ENCODE assay signal across 27 mouse cellular contexts in the genomic region with DNA sequence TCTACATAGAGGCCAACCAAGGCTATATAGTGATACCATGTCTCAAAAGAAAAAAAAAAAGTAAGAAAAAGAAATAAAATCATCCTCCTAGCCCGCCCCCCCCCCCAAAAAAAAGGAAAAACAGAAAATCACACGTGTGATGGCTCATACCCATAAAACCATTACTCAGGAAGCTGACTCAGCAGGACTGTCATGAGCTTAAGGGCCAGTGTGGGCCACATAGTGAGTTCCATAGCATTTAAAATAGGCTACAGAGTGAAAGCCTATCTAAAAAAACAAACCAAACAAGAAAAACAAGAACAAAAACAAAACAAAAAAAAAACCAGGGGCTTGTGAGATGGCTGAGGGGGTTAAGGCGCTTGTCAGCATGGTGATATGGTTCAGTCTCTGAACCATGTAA. TPM values are rescaled to one million over a fixed set of nuclear protein-coding genes. Genes with fewer than 3 reads are reported as not detected.
A peak's percentile ranks its signal among the peaks of the same experiment; 100 is the strongest.
DNase-seq lines count a peak whose midpoint lies in the region; ATAC-seq and TF ChIP-seq lines count a peak whose summit lies in the region.
"Had no signal": no experiment of that assay in that cellular context is flagged by ENCODE, and none has a peak within 500 bp of the region (broad histone marks: within the 10 kb centered on the region; RNA-seq: fewer than 3 reads in every experiment).

No protein-coding gene starts in this region.

- H3K9ac ChIP-seq in ES-E14 (ENCODE audit: insufficient read depth, low read depth, low read length, poor library complexity, severe bottlenecking) = no peak overlapping the region
- H3K9ac ChIP-seq in intestine, embryonic 16.5 days (ENCODE audit: low read depth, low read length) = no peak overlapping the region
- H3K9ac ChIP-seq: embryonic facial prominence, embryonic 13.5 days; embryonic facial prominence, embryonic 15.5 days; forebrain, embryonic 12.5 days had no signal

- ATAC-seq in intestine, embryonic 16.5 days = no peak
- ATAC-seq: forebrain, embryonic 14.5 days; forebrain, embryonic 16.5 days had no signal

- H3K4me3 ChIP-seq in ES-E14 (ENCODE audit: insufficient read depth in 1 of 2, low read depth in 1 of 2, low read length in 2 of 2, poor library complexity in 1 of 2, severe bottlenecking in 1 of 2) (no peak overlapping the region), macrophage (ENCODE audit: inconsistent target) (no peak overlapping the region)
- no peak overlapping the region for H3K4me3 ChIP-seq in intestine, embryonic 16.5 days (ENCODE audit: low read length)
- H3K4me3 ChIP-seq: embryonic facial prominence, embryonic 13.5 days; embryonic facial prominence, embryonic 15.5 days; erythroblast, embryonic 14.5 days; forebrain, embryonic 10.5 days; forebrain, embryonic 12.5 days had no signal

- H3K79me2 ChIP-seq in macrophage (ENCODE audit: inconsistent target) = peaks cover 30% of the 10 kb centered on the region

- H3K4me2 ChIP-seq in intestine, embryonic 16.5 days (ENCODE audit: low read depth, low read length) = no peak overlapping the region
- H3K4me2 ChIP-seq: embryonic facial prominence, embryonic 13.5 days; embryonic facial prominence, embryonic 15.5 days; forebrain, embryonic 12.5 days had no signal

- in situ Hi-C loops in ES-E14 (cut with MboI; ENCODE audit: low sequenced_read_pairs in 2 of 2, unreplicated experiment in 2 of 2) = no loop called here

- no peaks in the 10 kb centered on the region for H3K9me3 ChIP-seq in ES-E14 (ENCODE audit: control insufficient read depth, insufficient read depth, low read depth, low read length)
- H3K9me3 ChIP-seq in intestine, embryonic 16.5 days (ENCODE audit: control insufficient read depth, low read length) = no peaks in the 10 kb centered on the region
- H3K9me3 ChIP-seq: embryonic facial prominence, embryonic 13.5 days; embryonic facial prominence, embryonic 15.5 days; forebrain, embryonic 10.5 days; forebrain, embryonic 12.5 days had no signal

- no peaks in the 10 kb centered on the region for H3K27me3 ChIP-seq in intestine, embryonic 16.5 days (replicated peaks; ENCODE audit: control insufficient read depth, insufficient read depth, low read length)
- H3K27me3 ChIP-seq: embryonic facial prominence, embryonic 13.5 days; embryonic facial prominence, embryonic 15.5 days had no signal

- H3K36me3 ChIP-seq in ES-E14 (ENCODE audit: control insufficient read depth, insufficient read depth, low read length, poor library complexity, severe bottlenecking) (no peaks in the 10 kb centered on the region), macrophage (ENCODE audit: inconsistent target) (peaks cover 33% of the 10 kb centered on the region)
- H3K36me3 ChIP-seq in intestine, embryonic 16.5 days (ENCODE audit: control insufficient read depth, insufficient read depth, low read length) = no peaks in the 10 kb centered on the region

- DNase-seq in 416B (ENCODE audit: low read depth) = peak; percentile 82
- DNase-seq in ES-E14 (ENCODE audit: low read depth, low spot score) = no peak
- peak; percentile 67 for DNase-seq in NIH3T3 (ENCODE audit: low read depth)
- DNase-seq in right cerebral cortex, postnatal 4 days = no peak
- no peak for DNase-seq in embryo, embryonic 10.5 days (ENCODE audit: low spot score)
- no peak for DNase-seq in adrenal gland, postnatal 4 days (ENCODE audit: low spot score in 2 of 2)
- DNase-seq: adrenal gland, adult 8-10 months; adrenal gland, postnatal 14 days; adrenal gland, postnatal 36 days; cerebellum, adult 11-12 months; cerebellum, adult 2 months; cerebellum, adult 9-10 months; cerebellum, postnatal 10 days; cerebellum, postnatal 25 days; embryo, embryonic 11 days had no signal

- whole genome bisulfite sequencing in macrophage (ENCODE audit: missing documents) = 24% methylated on average over 3 of the region's 3 CpGs
- 54% methylated on average over 3 of the region's 3 CpGs for WGBS in intestine, embryonic 16.5 days

- H3K4me1 ChIP-seq in ES-E14 (ENCODE audit: control insufficient read depth in 2 of 2, insufficient read depth in 2 of 2, low read length in 2 of 2, poor library complexity in 1 of 2) = peaks cover 0 to 9% of the 10 kb centered on the region in 2 experiments; a peak in 2 of 4 replicates
- peaks cover 5% of the 10 kb centered on the region; the same call in 1 of the 2 replicates for H3K4me1 ChIP-seq in intestine, embryonic 16.5 days (ENCODE audit: control insufficient read depth, insufficient read depth, low read length)

- H3K27ac ChIP-seq in ES-E14 (ENCODE audit: insufficient read depth, low read depth, low read length, poor library complexity, severe bottlenecking) = no peak overlapping the region
- H3K27ac ChIP-seq in macrophage = peak overlapping the region; percentile 99
- H3K27ac ChIP-seq in intestine, embryonic 16.5 days (ENCODE audit: low read length) = no peak overlapping the region
- H3K27ac ChIP-seq: embryonic facial prominence, embryonic 13.5 days; embryonic facial prominence, embryonic 15.5 days; forebrain, embryonic 10.5 days; forebrain, embryonic 12.5 days had no signal

TF ChIP-seq in ES-E14, 5 proteins besides CTCF, POLR2A, EP300 and RAD21:
- TF ChIP-seq MAFK (IDR thresholded peaks at IDR 0.05; ENCODE audit: insufficient read depth, low read depth, low read length) (0 out of 2 replicates have a peak, but pooled peaks have one; percentile 42), ZNF384 (IDR thresholded peaks at IDR 0.05; ENCODE audit: low read depth, low read length) (no peak), ZC3H11A (IDR thresholded peaks at IDR 0.05; ENCODE audit: borderline replicate concordance, low read depth, low read length) (no peak), CHD2 (IDR thresholded peaks at IDR 0.05; ENCODE audit: low read depth, low read length) (no peak)
TF ChIP-seq in ES-E14: peak in this region for 1.

RNA-seq across cellular contexts. Expression of gene 6430531B16Rik, which starts 2.2 kb away (rescaled TPM):
- 1.8 TPM in 2 replicates for total RNA-seq in ES-E14 (2012; rRNA removed)
- total RNA-seq in macrophage (2018; cell fraction: chromatin; rRNA removed) = 1 to 10 TPM in 17 of 26 experiments, under 1 TPM in 5, not detected in 4; 0.52 to 9.6 (median 1.7) TPM
- under 1 TPM in 17 of 26 experiments, not detected in 9; 0.05 to 0.35 (median 0.20) TPM for total RNA-seq in macrophage (2018; cell fraction: cytosol; rRNA removed)
- total RNA-seq in macrophage (2018; cell fraction: nucleus; rRNA removed) = 10 to 100 TPM in 1 of 26 experiments, 1 to 10 TPM in 6, under 1 TPM in 11, not detected in 8; 0.29 to 10.1 (median 0.83) TPM
- 0.23 to 0.38 TPM in 2 of 3 replicates, not detected in the other for polyA plus RNA-seq in macrophage (2018)
- polyA plus RNA-seq in intestine, embryonic 16.5 days (2015; fragmentation: Nextera tagmentation; extraction: Ambion mirVana) = 0.13 TPM in 1 of 2 replicates, not detected in the other
- 1 to 10 TPM in 1 of 2 experiments, under 1 TPM in 1; 0.54 to 1.2 TPM for total RNA-seq in adrenal gland, postnatal 4 days (2021)
- total RNA-seq: adrenal gland, postnatal 14 days; adrenal gland, postnatal 36 days; gastrocnemius, adult 18-20 months had no signal
- polyA plus RNA-seq: erythroblast, embryonic 14.5 days had no signal

RNA-seq across cellular contexts. Expression of gene Adam8, which starts 11.6 kb away (rescaled TPM):
- total RNA-seq in ES-E14 (2012; rRNA removed) = 7.6 and 8.3 TPM in 2 replicates
- 1,000 to 10,000 TPM in 7 of 26 experiments, 100 to 1,000 TPM in 19; 146 to 1,912 (median 371) TPM for total RNA-seq in macrophage (2018; cell fraction: chromatin; rRNA removed)
- total RNA-seq in macrophage (2018; cell fraction: cytosol; rRNA removed) = 100 to 1,000 TPM in 23 of 26 experiments, 10 to 100 TPM in 3; 96.7 to 475 (median 196) TPM
- 1,000 to 10,000 TPM in 1 of 26 experiments, 100 to 1,000 TPM in 25; 153 to 2,204 (median 378) TPM for total RNA-seq in macrophage (2018; cell fraction: nucleus; rRNA removed)
- polyA plus RNA-seq in macrophage (2018) = 169 to 1,404 TPM (median 407 TPM) in 3 replicates
- 1.0 and 1.2 TPM in 2 replicates for polyA plus RNA-seq in intestine, embryonic 16.5 days (2015; fragmentation: Nextera tagmentation; extraction: Ambion mirVana)
- 1 to 10 TPM; 1.8 to 2.0 TPM for total RNA-seq in adrenal gland, postnatal 4 days (2021)

RNA-seq across cellular contexts. Expression of gene Utf1, which starts 37.2 kb away (rescaled TPM):
- total RNA-seq in ES-E14 (2012; rRNA removed) = 147 and 174 TPM in 2 replicates
- total RNA-seq in macrophage (2018; cell fraction: chromatin; rRNA removed) = not detected
- not detected for total RNA-seq in macrophage (2018; cell fraction: cytosol; rRNA removed)
- total RNA-seq in macrophage (2018; cell fraction: nucleus; rRNA removed) = not detected
- polyA plus RNA-seq in macrophage (2018) = not detected in 3 replicates
- not detected in 2 replicates for polyA plus RNA-seq in intestine, embryonic 16.5 days (2015; fragmentation: Nextera tagmentation; extraction: Ambion mirVana)
- not detected for total RNA-seq in adrenal gland, postnatal 4 days (2021)
- total RNA-seq: adrenal gland, adult 8-10 months; adrenal gland, postnatal 14 days; adrenal gland, postnatal 36 days; gastrocnemius, adult 18-20 months had no signal
- polyA plus RNA-seq: C2C12; embryonic facial prominence, embryonic 11.5 days; erythroblast, embryonic 14.5 days; forebrain, embryonic 10.5 days; forebrain, embryonic 12.5 days; forebrain, embryonic 14.5 days; forebrain, embryonic 16.5 days had no signal

RNA-seq across cellular contexts. Expression of gene Zfp511, which starts 55.4 kb away (rescaled TPM):
- 27.1 and 29.6 TPM in 2 replicates for total RNA-seq in ES-E14 (2012; rRNA removed)
- 10 to 100 TPM; 12.0 to 45.5 (median 27.2) TPM for total RNA-seq in macrophage (2018; cell fraction: chromatin; rRNA removed)
- 10 to 100 TPM in 25 of 26 experiments, 1 to 10 TPM in 1; 9.9 to 19.4 (median 14.2) TPM for total RNA-seq in macrophage (2018; cell fraction: cytosol; rRNA removed)
- total RNA-seq in macrophage (2018; cell fraction: nucleus; rRNA removed) = 10 to 100 TPM in 25 of 26 experiments, 1 to 10 TPM in 1; 7.9 to 49.5 (median 21.9) TPM
- 11.9 to 14.7 TPM (median 14.1 TPM) in 3 replicates for polyA plus RNA-seq in macrophage (2018)
- 31.7 and 32.8 TPM in 2 replicates for polyA plus RNA-seq in intestine, embryonic 16.5 days (2015; fragmentation: Nextera tagmentation; extraction: Ambion mirVana)
- total RNA-seq in adrenal gland, postnatal 4 days (2021) = 10 to 100 TPM; 20.2 to 21.9 TPM

RNA-seq across cellular contexts. Expression of gene Tubgcp2, which starts 55.7 kb away (rescaled TPM):
- total RNA-seq in ES-E14 (2012; rRNA removed) = 28.1 and 29.0 TPM in 2 replicates
- total RNA-seq in macrophage (2018; cell fraction: chromatin; rRNA removed) = 10 to 100 TPM; 11.1 to 38.0 (median 25.2) TPM
- 10 to 100 TPM; 12.3 to 18.7 (median 14.6) TPM for total RNA-seq in macrophage (2018; cell fraction: cytosol; rRNA removed)
- 10 to 100 TPM in 24 of 26 experiments, 1 to 10 TPM in 2; 9.0 to 45.0 (median 18.9) TPM for total RNA-seq in macrophage (2018; cell fraction: nucleus; rRNA removed)
- polyA plus RNA-seq in macrophage (2018) = 12.5 to 29.2 TPM (median 21.1 TPM) in 3 replicates
- polyA plus RNA-seq in intestine, embryonic 16.5 days (2015; fragmentation: Nextera tagmentation; extraction: Ambion mirVana) = 34.3 and 35.3 TPM in 2 replicates
- total RNA-seq in adrenal gland, postnatal 4 days (2021) = 10 to 100 TPM; 53.7 to 55.8 TPM

Comparison
In these comparisons a context has a peak if more than half of its experiments do, and no peak if none do; other contexts are left out.
1. DNase-seq: peak in 416B (single experiment) and NIH3T3 (single experiment); none in ES-E14 (single experiment), right cerebral cortex, postnatal 4 days (single experiment), embryo, embryonic 10.5 days (single experiment) and adrenal gland, postnatal 4 days (0 of 2).
2. RNA of gene Utf1, which starts 37.2 kb away (total RNA-seq): 147 to 174 TPM in ES-E14; not detected in adrenal gland, postnatal 4 days; every median in the first group is over 100 times any median in the second.